Mouse (Mus musculus) liver, embryonic 14.5 days (tissue): Measurements from ENCODE around the gene Cacnb4. TPM values are rescaled to one million over a fixed set of nuclear protein-coding genes. Genes with fewer than 3 reads are reported as not detected.
A peak's percentile ranks its signal among the peaks of the same experiment; 100 is the strongest.

Experiments
- ATAC-seq: fragments of 200-750 bp; cut with Nextera tagmentation; 2 replicates; pipeline ENCODE4 v1.8.0; 2017; ENCODE audit warnings: moderate number of reproducible peaks, mild to moderate bottlenecking, moderate library complexity; ENCODE audit not compliant: insufficient read depth
- DNase-seq, 3 experiments: peaks; one replicate each; pipeline ENCODE4 v3.0.0-alpha.2; 2012 to 2013; ENCODE audit warnings: low read depth in 3 of 3, low spot score in 3 of 3
- H3K27ac ChIP-seq: fragments of 300-500 bp; sonication (generic); 2 replicates; pipeline ENCODE4 v1.5.1; 2014; ENCODE audit warnings: moderate library complexity, mild to moderate bottlenecking, control low read depth, inconsistent platforms
- H3K27me3 ChIP-seq: fragments of 300-500 bp; sonication (generic); 2 replicates; pipeline ENCODE4 v1.6.1; 2014; ENCODE audit warnings: mild to moderate bottlenecking, low read length, moderate library complexity; ENCODE audit not compliant: control insufficient read depth, insufficient read depth
- H3K36me3 ChIP-seq: fragments of 300-500 bp; sonication (generic); replicated peaks from 2 replicates; pipeline ENCODE4 v1.6.1; 2014; ENCODE audit warnings: low read depth; ENCODE audit not compliant: control insufficient read depth, insufficient read depth
- H3K4me1 ChIP-seq, 2 experiments: fragments of 200-500 bp in 1 of 2; fragments of 300-500 bp in 1 of 2; sonication (generic) in 1 of 2; replicated peaks; 2 replicates each; pipeline ENCODE4 v1.6.1; 2012 to 2014; ENCODE audit warnings: antibody characterized with exemption in 1 of 2, inconsistent platforms in 1 of 2, low read length in 1 of 2; ENCODE audit not compliant: control insufficient read depth in 2 of 2, insufficient read depth in 2 of 2
- H3K4me2 ChIP-seq: fragments of 300-500 bp; sonication (generic); 2 replicates; pipeline ENCODE4 v1.6.1; 2014; ENCODE audit warnings: low read depth, mild to moderate bottlenecking, control low read depth, moderate library complexity
- H3K4me3 ChIP-seq, 2 experiments: fragments of 200-500 bp in 1 of 2; fragments of 300-500 bp in 1 of 2; sonication (generic) in 1 of 2; 2 replicates each; pipeline ENCODE4 v1.5.1; 2012 to 2014; ENCODE audit warnings: low read depth in 2 of 2, low read length in 2 of 2, mild to moderate bottlenecking in 2 of 2, control low read depth in 1 of 2, inconsistent platforms in 1 of 2, moderate library complexity in 1 of 2; ENCODE audit not compliant: insufficient read depth in 1 of 2
- H3K9ac ChIP-seq: fragments of 300-500 bp; sonication (generic); replicated peaks from 2 replicates; pipeline ENCODE4 v1.6.1; 2014; ENCODE audit warnings: mild to moderate bottlenecking, control low read depth, moderate library complexity
- H3K9me3 ChIP-seq: fragments of 300-500 bp; sonication (generic); 2 replicates; pipeline ENCODE4 v1.6.1; 2016; ENCODE audit warnings: low read length, mixed read lengths; ENCODE audit not compliant: control insufficient read depth
- CTCF ChIP-seq: IDR thresholded peaks from 2 replicates; pipeline ENCODE4 v1.5.1; 2016; ENCODE audit warnings: antibody characterized with exemption, low read depth, control low read depth
- EP300 ChIP-seq: IDR thresholded peaks from 2 replicates; pipeline ENCODE4 v1.6.1; 2016; ENCODE audit warnings: antibody characterized with exemption, low read depth
- WGBS: fragments of 180-500 bp; shearing (Covaris S2); extraction: QIAGEN DNeasy Blood & Tissue Kit; methylation state at CpG from one replicate; pipeline ENCODE4 v1.1.7; 2014; ENCODE audit not compliant: insufficient replicate concordance; 5-methylcytosine and 5-hydroxymethylcytosine counted together
- polyA plus RNA-seq, 2 experiments: library from polyadenylated mRNA; depleted of rRNA in 1 of 2; stranded (reverse) in 1 of 2; unstranded in 1 of 2; fragments of >200 nt; fragmentation: Nextera tagmentation in 1 of 2; extraction: Ambion mirVana in 1 of 2; gene quantifications; 2 replicates each; pipeline versions ENCODE4 v1.2.1 to v1.2.3; 2012 to 2014

The Cacnb4 gene
- polyA plus RNA-seq, 2 experiments: 0.06 to 0.19 TPM

DNA sequence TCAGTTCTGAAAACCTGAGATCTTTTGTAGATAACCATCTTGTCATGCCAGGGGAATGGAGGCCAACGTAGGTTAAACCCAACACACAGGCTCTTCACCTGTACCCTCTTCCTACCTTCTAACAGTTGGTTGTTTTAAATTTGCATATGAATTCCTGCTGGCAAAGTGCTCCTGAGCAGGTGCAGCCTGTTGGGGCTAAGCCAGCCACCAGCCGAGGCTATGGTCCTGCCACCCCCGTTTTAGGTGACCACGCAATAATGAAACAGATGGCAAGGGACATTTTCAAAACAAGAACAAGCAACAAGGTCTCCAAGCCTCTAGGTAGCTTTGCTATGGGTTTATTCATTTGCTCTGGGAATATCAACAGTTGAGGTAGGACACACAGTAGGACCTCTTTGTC, 200.8 kb downstream of the Cacnb4 start:
- WGBS: 71% methylated on average over 4 of the region's 4 CpGs

GRCm38 (mm10) chr2:52474570-52474969, 202.1 kb downstream of the Cacnb4 start:
- 80% methylated on average over 11 of the region's 11 CpGs for WGBS
- Histone ChIP-seq H3K9ac (no peak overlapping the region), H3K27me3 (no peaks in the 10 kb centered on the region), H3K36me3 (no peaks in the 10 kb centered on the region), H3K9me3 (no peaks in the 10 kb centered on the region), H3K4me2 (no peak overlapping the region), H3K4me3 (no peak overlapping the region), H3K4me1 (peaks cover 0 to 6% of the 10 kb centered on the region in 2 experiments; a peak in 2 of 4 replicates), H3K27ac (no peak overlapping the region)
- TF ChIP-seq EP300 (no peak), CTCF (no peak)
- DNase-seq: no peak
- ATAC-seq: no peak

More for the DNA sequence above, 200.8 kb downstream of the Cacnb4 start:
- no peak for ATAC-seq
- Histone ChIP-seq H3K36me3 (no peaks in the 10 kb centered on the region), H3K4me3 (no peak overlapping the region), H3K4me1 (peaks cover 0 to 6% of the 10 kb centered on the region in 2 experiments; a peak in 2 of 4 replicates), H3K27ac (no peak overlapping the region), H3K4me2 (no peak overlapping the region), H3K27me3 (no peaks in the 10 kb centered on the region), H3K9ac (no peak overlapping the region), H3K9me3 (no peaks in the 10 kb centered on the region)
- DNase-seq: no peak
- TF ChIP-seq CTCF (no peak), EP300 (no peak)

GRCm38 (mm10) chr2:52471545-52472291, 204.9 kb downstream of the Cacnb4 start:
- Histone ChIP-seq H3K36me3 (no peaks in the 10 kb centered on the region), H3K4me1 (peaks cover 0 to 5% of the 10 kb centered on the region in 2 experiments; a peak in 2 of 4 replicates), H3K4me2 (no peak overlapping the region), H3K4me3 (no peak overlapping the region), H3K9me3 (no peaks in the 10 kb centered on the region), H3K27me3 (no peaks in the 10 kb centered on the region), H3K27ac (no peak overlapping the region), H3K9ac (no peak overlapping the region)
- no peak for TF ChIP-seq CTCF
- TF ChIP-seq EP300: no peak
- DNase-seq: no peak
- ATAC-seq: no peak
- WGBS: 36% methylated on average over 4 of the region's 4 CpGs

GRCm38 (mm10) chr2:52470044-52470560, 206.5 kb downstream of the Cacnb4 start:
- Histone ChIP-seq H3K4me1 (0 out of 4 replicates have a peak, but pooled peaks cover 0 to 4% of the 10 kb centered on the region in 2 experiments), H3K4me2 (no peak overlapping the region), H3K4me3 (no peak overlapping the region), H3K9me3 (no peaks in the 10 kb centered on the region), H3K9ac (no peak overlapping the region), H3K27me3 (no peaks in the 10 kb centered on the region), H3K27ac (no peak overlapping the region), H3K36me3 (no peaks in the 10 kb centered on the region)
- 63% methylated on average over 4 of the region's 4 CpGs for WGBS
- TF ChIP-seq EP300: no peak
- TF ChIP-seq CTCF: no peak
- no peak for DNase-seq
- no peak for ATAC-seq

GRCm38 (mm10) chr2:52467629-52468028, 209.0 kb downstream of the Cacnb4 start:
- ATAC-seq: peak; percentile 56; the same call in 1 of the 2 replicates
- DNase-seq: no peak
- Histone ChIP-seq H3K9me3 (no peaks in the 10 kb centered on the region), H3K9ac (no peak overlapping the region), H3K4me3 (no peak overlapping the region), H3K4me1 (0 out of 4 replicates have a peak, but pooled peaks cover 0 to 4% of the 10 kb centered on the region in 2 experiments), H3K4me2 (no peak overlapping the region), H3K27me3 (no peaks in the 10 kb centered on the region), H3K36me3 (no peaks in the 10 kb centered on the region), H3K27ac (no peak overlapping the region)
- 48% methylated on average over 6 of the region's 6 CpGs for WGBS
- TF ChIP-seq CTCF: no peak
- TF ChIP-seq EP300: 0 out of 2 replicates have a peak, but pooled peaks have one; percentile 15
